Mouse (Mus musculus): ENCODE results near the gene Arhgef15. TPM values are rescaled to one million over a fixed set of nuclear protein-coding genes. Genes with fewer than 3 reads are reported as not detected.
"Not testable (repeated sequence)": the region's sequence is repeated elsewhere in the genome, so short reads cannot be mapped to it uniquely, and the experiment has no call there.

Gene Arhgef15
- total RNA-seq, 2 experiments from 2014 or later: 37.9 to 46.1 TPM

DNA sequence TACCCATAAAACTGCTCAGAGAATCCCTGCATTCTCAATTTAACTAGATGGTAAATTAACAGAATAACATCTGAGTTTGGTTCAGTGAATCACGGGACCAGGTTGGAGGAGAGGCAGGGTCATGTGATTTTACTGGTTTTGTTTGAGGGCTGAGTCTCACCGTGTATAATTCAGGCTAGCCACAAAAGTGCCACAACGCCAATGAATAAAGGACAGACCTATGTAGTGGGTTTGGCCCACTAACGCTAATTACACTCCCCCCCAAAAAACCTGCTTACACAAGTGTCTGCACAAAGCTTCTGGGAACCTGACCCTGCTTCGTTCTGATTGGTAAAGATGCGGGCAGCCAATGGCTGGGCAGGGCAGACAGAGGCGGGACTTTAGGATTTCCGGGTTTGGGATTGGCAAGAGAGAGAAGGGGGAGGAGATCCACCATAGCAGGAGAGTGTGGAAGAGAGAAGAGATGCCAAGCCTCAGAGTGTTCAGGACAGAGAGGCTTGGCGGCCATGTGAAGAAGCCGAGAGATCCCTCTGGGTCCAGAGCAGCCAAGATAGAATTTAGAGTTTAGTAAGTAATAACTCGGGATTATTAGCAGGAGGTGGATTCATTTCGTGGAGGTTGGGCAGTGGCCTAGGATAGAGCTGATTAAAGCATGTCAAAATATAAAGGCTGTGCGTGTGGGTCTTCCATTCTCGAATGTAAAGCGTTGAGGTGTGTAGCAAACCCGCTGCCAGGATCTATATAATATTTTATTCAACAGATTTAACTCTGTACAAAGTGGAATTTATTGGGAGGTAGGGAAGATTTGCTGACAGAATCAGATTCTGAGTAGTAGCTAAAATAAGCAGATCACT lies 17.6 kb downstream of the Arhgef15 start:
- intact Hi-C loops (cut with DNase I): no loop called here

DNA sequence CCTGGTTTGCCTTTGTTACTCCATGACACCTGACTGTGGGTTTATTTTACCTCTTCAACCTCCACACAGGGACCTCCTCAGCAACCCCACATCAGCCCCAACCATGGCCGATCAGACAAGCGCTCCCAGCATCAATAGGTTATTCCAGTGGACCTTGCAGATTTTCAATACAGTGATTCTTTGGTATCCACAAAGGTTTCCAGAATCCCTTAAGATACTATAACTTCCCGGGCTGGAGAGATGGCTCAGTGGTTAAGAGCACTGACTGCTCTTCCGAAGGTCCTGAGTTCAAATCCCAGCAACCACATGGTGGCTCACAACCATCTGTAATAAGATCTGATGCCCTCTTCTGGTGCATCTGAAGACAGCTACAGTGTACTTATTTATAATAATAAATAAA lies 20.3 kb downstream of the Arhgef15 start:
- intact Hi-C loops (cut with DNase I); DNase-seq: not testable (repeated sequence)

More for the DNA sequence above, 17.6 kb downstream of the Arhgef15 start:
- peak; percentile 79 to 88 for DNase-seq

DNA sequence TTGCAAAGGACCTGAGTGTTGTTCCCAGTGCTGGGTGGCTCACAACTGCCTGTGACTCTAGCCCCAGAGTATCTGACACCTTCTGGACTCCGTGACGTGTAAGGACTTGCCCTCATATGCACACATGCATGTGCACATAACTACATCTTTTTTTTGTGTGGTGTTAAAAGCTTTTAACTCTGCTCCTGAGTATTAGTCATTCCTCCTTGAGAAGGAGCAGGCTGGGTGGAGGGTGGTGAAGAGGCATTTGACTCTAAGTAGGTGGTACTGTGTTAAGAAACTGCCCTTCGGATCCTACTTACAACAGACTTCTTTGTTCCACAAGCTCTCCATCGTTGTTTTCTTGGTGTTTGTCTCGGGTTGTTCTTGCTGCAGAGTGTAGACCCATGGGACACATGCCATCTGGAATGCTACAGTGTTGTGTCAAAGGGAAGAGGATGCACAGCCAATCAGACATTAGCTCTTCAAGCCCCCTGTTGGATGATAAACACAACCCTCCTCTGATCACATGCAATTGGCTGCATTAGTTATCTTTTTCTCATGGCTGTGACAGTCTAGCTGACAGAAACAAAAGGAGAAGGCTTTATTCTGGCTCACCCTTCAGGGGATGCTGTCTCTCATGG lies 23.3 kb downstream of the Arhgef15 start:
- intact Hi-C loops (cut with DNase I): no loop called here
- DNase-seq: no peak

DNA sequence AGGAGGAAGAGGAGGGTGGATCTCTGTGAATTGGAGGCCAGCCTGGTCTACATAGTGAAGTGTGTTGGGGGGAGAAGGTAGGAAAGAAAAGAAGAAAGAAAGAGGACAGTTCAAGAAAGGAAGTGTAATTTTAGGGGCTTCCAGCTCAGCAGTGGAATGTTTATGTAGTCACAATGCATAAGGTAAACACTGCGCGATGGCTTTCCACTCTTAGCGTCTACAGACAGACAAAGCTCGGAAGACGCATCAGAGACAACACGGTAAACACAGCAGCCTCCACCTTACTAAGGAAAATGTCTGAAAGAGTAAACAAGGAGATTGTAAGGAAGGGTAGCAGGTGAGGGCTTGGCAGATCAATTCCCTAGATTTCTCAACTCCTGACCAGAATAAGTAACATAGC lies 27.3 kb downstream of the Arhgef15 start:
- intact Hi-C loops (cut with DNase I): no loop called here
- no peak for DNase-seq

DNA sequence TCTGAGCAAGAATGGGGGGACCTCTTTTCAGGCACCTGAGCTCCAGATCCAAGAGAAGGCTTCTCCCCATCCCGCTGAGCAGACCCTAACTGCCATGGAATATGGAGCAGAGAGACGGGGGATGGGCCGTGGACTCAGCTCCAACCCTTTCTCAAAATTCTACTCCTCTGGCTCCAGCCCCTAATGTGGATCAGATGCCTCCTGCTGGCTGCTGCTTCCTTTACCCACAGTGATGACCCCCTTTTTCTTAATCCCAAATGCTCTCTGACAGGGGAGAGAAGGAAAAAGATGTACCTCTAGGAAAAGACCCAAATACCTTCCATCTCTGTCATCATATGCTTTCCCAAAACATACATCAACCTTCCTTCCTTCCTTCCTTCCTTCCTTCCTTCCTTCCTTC lies 30.3 kb downstream of the Arhgef15 start, which contains the start of gene Odf4:
Gene Odf4, minus strand, starts transcription at position 101 of the 400 bp plus-strand sequence.
- intact Hi-C loops (cut with DNase I): no loop called here
- no peak for DNase-seq

DNA sequence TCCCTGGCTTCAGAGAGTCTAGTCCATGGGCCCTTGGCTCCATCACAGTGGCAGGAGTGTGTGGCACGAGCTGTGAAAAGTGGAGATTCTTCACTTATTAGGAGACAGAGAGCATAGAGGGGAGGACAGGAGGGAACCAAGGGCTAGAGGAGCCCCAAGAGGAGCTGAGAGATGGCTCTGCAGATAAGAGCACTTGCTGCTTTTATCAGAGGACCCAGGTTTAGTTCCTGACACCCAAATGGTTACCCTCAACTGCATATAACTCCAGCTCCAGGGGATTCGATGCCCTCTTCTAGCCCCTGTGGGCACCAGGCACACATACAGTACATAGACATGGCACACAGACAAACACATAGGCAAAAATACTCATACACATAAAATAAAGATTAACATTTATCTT lies 32.5 kb downstream of the Arhgef15 start:
- intact Hi-C loops (cut with DNase I): no loop called here
- no peak for DNase-seq

DNA sequence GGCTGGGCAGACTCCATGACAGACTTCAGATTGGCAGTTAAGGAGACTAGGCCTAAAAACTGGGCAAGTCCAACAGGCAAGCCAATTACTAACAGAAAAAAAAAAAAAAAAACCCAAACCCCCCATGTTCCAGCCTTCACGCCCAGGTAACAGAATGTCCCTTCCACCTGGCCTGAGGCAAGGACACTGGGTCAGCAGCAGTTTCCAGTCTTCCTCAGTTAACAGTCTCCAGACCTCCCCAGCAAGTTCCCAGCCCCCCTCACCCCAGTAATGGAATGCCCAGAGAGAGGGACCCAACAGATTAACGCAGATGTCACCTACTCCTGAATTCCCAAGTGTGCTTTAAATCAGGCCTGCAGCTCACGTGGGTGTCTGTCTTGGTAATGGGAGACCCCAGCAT lies 34.1 kb downstream of the Arhgef15 start:
- DNase-seq: no peak
- intact Hi-C loops (cut with DNase I): no loop called here

DNA sequence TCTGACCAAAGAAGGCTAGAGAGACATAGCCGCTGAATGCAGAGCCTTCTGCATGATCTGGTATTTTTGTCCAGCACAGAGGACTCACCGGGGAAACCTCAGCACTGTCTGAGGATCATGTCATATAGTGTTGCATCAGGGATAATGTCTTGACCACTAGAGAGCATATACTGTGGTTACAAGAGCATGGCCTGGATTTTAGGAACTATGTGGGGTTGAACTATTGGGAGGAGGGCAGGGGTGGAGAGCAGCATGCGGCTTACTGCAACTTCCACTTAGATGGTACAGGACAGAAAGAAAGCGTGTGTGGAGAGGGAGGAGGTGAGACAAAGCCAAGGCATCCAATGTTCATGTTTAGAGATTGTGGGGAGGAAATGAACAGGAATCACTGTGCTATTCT lies 42.7 kb downstream of the Arhgef15 start:
- intact Hi-C loops (cut with DNase I): no loop called here
- no peak for DNase-seq

DNA sequence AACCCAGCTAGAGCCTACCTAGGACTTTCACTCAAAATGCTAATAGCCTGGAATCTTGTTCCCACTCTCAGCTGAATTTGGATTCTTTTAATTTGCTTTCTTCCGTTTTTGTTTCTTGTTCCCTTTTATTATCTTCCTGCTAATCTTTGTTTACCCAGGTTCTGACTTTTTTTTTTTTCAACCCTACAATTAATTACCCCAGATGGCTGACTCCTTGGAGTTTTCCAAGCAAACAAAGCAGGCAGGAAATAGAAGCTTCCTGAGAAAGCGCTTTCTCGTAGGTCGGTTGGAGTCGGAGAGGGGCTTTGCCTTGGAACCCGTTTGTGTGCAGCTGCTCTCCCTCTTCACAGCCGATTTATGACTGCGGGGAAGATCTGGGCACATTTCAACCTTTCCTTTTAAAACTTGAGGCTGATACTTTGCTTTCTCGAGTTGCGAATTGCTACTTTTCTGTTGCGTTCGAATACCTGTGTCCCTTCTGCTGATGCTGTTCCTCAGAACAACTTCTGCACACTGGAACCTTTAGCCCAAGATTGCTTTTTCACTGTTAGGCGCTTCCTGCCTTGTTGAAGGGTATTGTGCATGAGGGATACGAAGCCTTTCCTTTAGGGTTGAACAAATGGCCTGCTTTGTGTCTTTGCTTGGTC lies 45.6 kb downstream of the Arhgef15 start:
- DNase-seq: peak in 1 of 2 experiments; percentile 28
- intact Hi-C loops (cut with DNase I): no loop called here

DNA sequence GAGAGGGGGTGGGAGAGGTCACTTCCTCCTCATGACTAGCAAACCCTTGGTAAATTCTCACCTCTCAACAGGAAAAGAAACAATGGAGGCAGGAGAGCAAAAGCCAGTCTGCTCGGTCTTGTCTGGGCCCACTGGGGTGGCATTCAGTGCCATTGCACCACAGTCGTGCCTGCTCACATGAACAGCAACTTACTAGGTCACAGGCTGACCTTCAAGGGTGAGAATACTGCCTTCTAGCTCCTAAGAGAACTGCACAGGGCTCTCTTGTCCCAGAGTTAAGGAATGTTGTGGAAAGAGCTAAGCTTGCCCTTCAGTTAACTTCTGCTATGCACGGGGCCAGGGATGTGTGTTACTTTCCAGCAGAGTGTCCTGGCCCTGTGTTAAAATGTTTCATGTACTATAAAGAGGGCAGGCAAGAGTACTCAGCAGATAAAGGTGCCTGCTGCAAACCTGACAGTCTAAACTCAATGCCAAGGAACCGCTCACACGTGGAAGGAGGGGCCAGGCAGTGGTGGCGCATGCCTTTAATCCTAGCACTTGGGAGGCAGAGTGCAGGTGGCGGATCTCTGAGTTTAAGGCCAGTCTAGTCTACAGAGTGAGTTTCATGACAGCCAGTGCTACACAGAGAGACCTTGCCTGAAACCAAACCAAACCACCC lies 48.3 kb downstream of the Arhgef15 start:
- DNase-seq: no peak
- intact Hi-C loops (cut with DNase I): loop anchor here (5.0 kb wide), 1 partner anchor 43 kb away; no protein-coding TSS in a partner anchor

DNA sequence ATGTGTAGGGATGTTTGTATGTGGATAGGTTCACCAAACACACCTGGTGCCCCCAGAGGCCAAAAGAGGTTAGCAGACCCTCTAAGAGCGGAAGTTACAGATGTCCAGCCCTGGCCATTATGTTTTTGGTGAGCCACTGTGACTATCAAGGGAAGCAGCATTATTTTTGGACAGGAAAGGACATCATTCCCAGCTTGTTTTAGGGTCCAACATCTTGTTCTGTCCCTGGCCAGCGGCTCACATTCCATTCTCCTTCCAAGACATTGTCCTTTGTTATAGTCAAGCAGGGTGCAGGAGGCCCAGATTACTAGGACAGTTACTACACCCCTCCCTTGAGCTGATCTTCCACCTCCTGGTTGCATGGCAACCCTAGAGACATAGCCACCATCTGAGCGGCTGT lies 50.0 kb downstream of the Arhgef15 start:
- intact Hi-C loops (cut with DNase I): loop anchor here (5.0 kb wide), 1 partner anchor 45 kb away; no protein-coding TSS in a partner anchor
- no peak for DNase-seq

DNA sequence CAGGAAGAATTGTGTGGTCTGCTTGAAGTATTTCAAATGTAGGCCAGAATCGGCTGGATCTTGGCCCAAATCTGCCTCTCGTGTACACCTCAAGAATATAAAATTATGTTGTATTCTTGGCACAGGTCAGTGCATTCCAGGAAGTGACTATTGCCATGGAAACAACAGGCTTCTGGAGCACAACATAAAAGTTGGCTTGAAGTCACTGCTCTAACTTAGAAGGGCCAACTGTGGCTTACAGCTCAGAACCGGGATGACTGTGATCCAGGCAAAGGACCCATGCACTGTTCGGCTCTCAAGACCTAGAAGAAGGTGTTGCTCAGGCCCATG lies 50.9 kb downstream of the Arhgef15 start:
- intact Hi-C loops (cut with DNase I): loop anchor here (5.0 kb wide), 1 partner anchor 46 kb away; no protein-coding TSS in a partner anchor
- no peak for DNase-seq

DNA sequence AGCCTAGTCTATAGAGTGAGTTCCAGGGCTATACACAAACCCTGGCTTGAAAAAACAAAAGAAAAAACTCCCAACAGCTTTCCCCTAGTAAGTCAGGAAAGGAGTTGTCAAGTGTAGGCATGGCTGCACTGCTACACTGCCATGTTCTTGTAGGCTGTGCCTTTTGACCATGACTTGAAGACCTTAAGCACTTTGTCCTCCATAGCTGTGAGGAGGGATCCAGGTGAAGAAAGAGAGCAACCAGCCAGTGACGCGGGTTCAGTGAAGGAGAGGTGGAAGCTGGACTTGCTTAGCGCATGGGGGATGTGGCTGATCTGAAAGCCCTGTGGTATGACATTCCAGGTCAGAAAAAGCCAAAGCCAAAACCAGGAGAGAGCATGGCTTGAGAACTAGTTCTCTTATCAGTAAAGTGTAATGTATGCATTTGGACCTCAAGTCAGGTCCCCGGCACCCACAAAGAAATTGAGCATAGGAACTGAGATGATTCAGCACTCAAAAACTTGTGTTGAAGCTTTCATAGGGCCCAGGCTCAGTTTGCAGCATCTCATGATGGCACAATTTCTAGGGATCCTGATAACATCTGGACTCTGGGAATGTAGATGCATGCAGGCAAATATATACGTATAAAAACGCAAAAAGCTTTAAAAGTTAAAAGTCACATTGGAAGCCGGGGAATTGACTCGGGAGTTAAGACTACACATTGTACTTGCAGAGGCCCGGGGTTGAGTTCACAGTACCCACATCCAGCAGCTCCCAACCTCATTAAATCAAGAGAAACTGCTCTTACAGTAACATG lies 51.4 kb downstream of the Arhgef15 start:
- intact Hi-C loops (cut with DNase I): loop anchor here (5.0 kb wide), 1 partner anchor 46 kb away; no protein-coding TSS in a partner anchor
- no peak for DNase-seq

DNA sequence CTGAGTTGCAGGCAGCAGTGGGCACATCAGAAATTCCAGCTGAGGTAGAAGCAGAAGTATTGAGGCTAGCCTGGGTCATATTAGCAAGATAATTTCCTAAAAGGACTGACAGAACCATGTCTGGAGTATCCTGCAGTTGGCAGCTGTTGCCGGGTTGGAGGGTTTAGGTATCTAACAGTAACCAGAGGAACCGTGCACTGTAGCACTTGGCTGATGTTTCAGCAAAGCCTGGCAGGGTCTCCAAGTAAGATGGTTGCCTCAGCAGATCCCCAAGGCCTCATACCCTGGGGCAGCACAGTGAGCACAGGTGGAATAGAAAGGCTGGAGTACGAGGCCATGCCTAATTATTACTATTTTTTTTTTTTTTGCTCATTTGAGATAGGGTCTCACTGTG lies 52.1 kb downstream of the Arhgef15 start:
- DNase-seq: no peak
- intact Hi-C loops (cut with DNase I): loop anchor here (5.0 kb wide), 1 partner anchor 47 kb away; no protein-coding TSS in a partner anchor

DNA sequence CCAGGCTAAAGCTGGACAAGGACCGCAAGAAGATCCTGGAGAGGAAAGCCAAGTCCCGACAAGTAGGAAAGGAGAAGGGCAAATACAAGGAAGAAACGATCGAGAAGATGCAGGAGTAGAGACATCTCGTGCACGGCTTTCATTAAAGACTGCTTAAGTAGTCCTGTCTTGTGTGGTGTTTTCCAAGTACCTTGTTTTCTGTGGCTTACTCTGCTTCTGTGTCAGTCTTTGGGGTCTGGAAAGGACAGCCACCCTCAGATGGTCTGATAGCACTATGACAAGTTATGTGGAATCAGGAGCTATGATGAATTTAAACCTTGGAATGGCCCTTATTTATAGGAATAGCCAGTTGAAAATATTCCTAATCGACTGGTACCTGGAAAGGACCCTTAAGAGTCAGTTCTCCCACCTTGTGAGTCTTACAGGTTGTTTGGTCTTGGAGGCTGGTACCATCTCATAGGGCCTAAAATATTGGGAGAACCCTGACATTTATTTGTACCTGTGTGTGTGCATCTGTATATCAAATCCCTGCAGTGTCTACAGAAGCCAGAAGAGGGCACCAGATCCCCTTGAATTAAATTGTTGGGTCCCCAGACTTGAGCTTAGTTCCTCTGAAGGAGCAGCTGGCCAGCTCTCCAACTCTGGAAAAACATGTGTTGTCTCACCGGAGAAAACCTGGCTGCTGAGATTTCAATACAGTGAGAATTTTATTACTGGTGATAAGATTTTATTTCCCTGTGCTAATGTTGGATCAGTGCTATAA lies 52.7 kb downstream of the Arhgef15 start:
- peak; percentile 78 to 87 for DNase-seq
- intact Hi-C loops (cut with DNase I): loop anchor here (1.0 to 5.0 kb wide), 3 partner anchors 48 to 78 kb away; partner anchors contain the start of gene Slc25a35

DNA sequence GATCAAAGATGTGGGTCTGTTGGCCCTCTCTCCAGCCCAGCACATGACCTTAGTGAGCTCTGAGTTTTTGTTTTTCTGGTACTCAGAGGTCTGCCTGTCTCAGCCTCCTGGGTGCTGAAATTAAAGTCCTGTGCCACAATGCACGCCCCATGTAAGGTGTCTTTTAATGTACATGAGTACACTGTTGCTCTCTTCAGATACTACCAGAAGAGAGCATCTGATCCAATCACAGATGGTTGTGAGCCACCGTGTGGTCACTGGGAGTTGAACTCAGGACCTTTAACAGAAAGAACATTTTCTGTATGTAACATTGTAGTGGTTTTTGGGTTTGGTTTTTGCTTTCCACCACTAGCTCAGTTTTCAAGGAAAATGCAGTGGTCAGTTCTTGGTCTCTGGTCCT lies 53.5 kb downstream of the Arhgef15 start:
- intact Hi-C loops (cut with DNase I): loop anchor here (1.0 to 5.0 kb wide), 3 partner anchors 64 to 129 kb away; partner anchors contain the start of gene Slc25a35
- no peak for DNase-seq

DNA sequence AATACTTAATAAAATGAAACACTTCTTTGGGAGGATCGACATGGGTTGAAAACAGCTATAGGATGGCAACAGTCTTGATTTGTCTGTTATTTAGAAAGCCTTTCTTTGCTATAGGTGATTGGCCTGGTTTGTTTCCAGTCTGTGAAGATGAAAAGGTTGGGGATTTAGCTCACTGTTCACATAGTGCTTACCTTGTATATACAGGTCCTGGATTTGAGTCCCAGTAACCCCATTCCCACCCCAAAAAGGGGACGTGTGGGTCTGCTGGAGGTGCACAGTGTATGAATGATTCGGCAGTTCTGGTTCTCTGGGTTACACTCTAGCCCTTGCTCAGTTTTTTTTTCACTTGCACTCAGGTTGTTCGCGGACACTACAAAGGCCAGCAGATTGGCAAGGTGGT lies 54.5 kb downstream of the Arhgef15 start:
- intact Hi-C loops (cut with DNase I): loop anchor here (2.0 to 5.0 kb wide), 2 partner anchors 64 to 130 kb away; partner anchors contain the start of gene Slc25a35

DNA sequence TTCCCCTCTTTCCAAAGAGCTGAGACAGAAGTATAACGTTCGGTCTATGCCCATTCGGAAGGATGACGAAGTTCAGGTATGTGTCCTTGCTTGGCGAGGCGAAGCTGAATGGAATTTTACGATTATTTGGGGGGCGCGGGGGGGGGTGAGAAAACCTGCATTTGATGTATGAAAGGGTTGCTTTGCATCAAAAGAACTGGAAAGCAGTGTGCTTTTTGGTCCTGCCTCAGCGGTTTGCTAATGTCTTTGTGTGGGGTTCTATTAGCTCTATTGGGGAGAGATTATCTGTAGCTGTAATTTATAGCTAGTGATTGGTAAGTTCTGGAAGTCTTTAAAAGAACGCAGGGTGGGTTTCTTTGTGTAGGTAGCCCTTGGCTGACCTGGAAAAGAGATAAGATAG lies 54.9 kb downstream of the Arhgef15 start:
- no peak for DNase-seq
- intact Hi-C loops (cut with DNase I): loop anchor here (2.0 to 5.0 kb wide), 2 partner anchors 65 to 130 kb away; partner anchors contain the start of gene Slc25a35

More for the DNA sequence above, 54.5 kb downstream of the Arhgef15 start:
- DNase-seq: no peak

DNA sequence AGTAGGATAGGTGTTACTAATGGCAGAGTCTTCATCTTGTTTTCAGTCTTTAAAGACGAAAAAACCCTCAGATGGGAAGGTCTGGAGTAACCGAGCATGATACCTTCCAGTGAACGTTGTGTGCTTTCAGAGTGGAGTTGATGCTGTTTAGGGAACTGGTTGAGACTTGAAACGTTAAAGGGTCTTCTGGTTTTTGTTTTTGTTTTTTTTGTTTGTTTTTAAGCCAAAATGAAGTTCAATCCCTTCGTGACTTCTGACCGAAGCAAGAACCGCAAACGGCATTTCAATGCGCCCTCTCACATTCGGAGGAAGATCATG lies 55.3 kb downstream of the Arhgef15 start:
- intact Hi-C loops (cut with DNase I): loop anchor here (2.0 to 5.0 kb wide), 2 partner anchors 65 to 131 kb away; partner anchors contain the start of gene Slc25a35
- no peak for DNase-seq
